Mouse (Mus musculus) neural tube, embryonic 10.5 days (tissue): ENCODE results near the gene 9030612E09Rik.

Experiments used
- DNase-seq: peaks from one replicate; pipeline ENCODE4 v3.0.0-alpha.2; 2017; ENCODE audit warnings: low spot score; ENCODE audit errors: extremely low spot score

9030612E09Rik gene

DNA sequence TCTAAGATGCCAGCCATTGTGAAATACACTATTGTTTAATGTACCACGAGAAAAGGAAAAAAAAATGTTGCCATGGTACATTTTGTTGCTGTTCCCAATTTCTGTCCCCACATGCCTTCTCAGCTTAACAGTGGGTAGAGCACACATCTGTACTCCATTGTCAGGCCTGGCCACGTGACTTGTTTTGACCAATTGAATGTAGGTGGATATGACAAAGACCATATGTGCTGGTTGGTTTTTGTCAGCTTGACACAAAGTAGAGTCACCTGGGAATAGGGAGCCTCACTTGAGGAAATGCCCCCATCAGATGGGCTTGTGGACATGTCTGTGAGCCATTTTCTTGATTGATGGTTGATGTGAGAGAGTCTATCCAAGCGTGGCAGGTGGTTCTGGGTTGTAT is 29.4 kb downstream of the 9030612E09Rik start:
- no peak for DNase-seq

GRCm38 (mm10) chr10:43211866-43212265 is 37.4 kb downstream of the 9030612E09Rik start:
- DNase-seq = peak; percentile 44

DNA sequence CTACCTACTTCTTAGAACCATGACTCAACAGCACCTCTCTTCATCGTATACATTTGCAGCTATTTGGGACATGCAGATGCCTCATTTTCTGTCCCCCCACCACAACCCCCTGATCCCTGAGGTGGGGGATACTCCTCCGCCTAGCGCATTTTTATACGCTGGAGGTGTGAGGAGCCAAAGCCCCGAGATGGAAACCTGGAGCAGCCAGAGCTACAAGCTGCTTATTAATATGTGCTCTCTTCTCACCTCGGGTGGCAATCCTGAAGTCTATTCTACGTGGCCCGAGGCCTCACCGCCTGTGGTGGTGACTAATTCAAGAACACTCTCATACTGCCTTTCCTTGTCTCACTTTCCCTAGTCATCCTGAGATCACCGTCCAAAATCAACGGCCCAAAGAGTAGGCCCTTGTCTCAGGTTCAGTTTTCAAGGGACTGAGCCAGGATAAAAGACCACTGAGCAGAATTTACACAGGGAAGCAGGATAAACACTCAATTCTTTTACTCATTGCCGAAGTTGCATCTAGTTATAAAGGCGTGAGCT is 42.9 kb downstream of the 9030612E09Rik start:
- DNase-seq = no peak

DNA sequence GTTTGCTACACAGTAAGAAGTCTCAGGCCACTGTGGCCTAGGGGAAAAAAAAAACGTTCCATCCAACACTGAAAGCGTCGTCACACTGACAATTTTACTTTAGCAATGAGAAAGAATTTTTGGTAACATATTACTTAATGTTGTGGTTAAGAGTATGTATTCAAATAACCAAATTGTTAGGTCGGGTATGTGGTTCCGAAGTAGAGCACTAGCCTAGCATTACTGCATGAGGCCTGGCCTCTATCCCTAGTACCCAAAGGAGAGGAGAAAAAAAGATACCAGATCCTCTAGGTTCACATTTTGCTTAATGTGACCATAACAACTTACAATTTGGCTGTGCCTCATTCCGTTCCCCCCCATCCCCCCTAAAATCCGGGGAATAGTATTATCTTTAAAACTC is 46.0 kb downstream of the 9030612E09Rik start:
- DNase-seq = peak; percentile 15

- DNase-seq = peak; percentile 91
These were observed 46.6 kb downstream of the 9030612E09Rik start, which contains the start of gene Pdss2 for GRCm38 (mm10) chr10:43220910-43221625. Gene Pdss2 (plus strand): TSS chr10:43221486.

- DNase-seq = no peak
These were observed 47.2 kb downstream of the 9030612E09Rik start for GRCm38 (mm10) chr10:43221659-43222058.

DNA sequence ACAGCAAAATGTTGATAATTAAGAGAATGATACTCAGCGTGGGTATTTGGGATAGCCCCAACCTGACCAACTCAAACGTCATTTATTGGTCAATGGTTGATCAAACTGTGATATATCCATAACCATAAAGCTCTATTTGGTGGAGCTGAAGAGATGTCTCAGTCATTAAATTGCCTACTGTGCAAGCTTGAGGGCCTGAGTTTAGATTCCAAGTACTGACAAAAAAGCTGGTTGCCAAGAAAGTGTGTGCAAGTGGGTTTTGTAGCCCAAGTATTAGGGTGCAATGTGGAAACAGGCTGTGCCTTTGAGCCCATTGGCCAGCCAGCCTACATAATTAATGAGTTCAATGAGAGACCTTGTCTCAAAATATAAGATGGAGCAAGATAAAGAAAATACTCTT is 48.9 kb downstream of the 9030612E09Rik start:
- DNase-seq = no peak
